Mouse (Mus musculus): ENCODE results near the gene Cdh22.

DNA sequence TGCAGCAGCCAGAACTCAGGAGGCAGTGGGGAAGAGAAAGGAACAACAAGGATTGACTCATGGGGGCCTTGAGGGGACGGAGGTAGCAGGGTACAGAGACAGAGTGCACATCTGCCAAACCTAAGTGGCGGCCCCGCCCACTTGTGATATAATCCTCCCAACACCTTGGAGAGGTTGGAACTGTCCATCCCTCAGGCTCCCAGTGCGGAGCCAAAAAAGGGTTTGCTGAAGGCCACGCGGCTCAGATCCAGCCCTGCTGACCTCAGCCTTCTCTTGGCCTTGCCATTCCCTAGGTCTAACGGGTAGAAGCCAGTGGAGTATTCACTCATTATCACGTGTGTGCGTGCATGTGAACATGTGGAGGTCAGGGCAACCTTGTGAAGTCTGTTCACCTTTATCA lies 154.0 kb downstream of the Cdh22 start:
- TF ChIP-seq GATA1 (IDR thresholded peaks at IDR 0.05; ENCODE audit: low read length): no peak
- TF ChIP-seq TAL1 (IDR thresholded peaks at IDR 0.05; ENCODE audit: low read length): no peak

Data from erythroblast, embryonic 14.5 days (primary cell).